Mouse (Mus musculus) NIH3T3 (cell line): Measurements from ENCODE around the gene Foxj3.
A peak's percentile ranks its signal among the peaks of the same experiment; 100 is the strongest.
"Not testable (repeated sequence)": the region's sequence is repeated elsewhere in the genome, so short reads cannot be mapped to it uniquely, and the experiment has no call there.

Experiments used
- DNase-seq: peaks from one replicate; pipeline ENCODE4 v3.0.0-alpha.2; 2012; ENCODE audit warnings: low read depth

The Foxj3 gene

DNA sequence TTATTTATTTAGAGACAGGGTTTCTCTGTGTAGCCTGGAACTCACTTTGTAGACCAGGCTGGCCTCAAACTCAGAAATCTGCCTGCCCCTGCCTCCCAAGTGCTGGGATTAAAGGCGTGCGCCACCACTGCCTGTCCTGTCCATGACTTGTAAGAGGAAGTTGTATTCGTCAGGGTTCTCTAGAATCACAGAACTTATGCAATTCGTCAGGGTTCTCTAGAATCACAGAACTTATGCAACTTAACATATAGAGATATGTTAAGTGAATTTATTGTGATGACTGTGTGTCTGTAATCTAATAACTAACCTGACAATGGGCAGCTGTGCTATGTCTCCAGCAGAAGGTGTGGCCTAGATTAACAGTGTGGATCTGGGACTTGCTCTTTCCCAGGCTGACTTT lies at the start of gene Foxj3:
TSS of gene Foxj3 (plus strand) at position 390 of the 400 bp plus-strand sequence.
- DNase-seq, result not testable (repeated sequence)

DNA sequence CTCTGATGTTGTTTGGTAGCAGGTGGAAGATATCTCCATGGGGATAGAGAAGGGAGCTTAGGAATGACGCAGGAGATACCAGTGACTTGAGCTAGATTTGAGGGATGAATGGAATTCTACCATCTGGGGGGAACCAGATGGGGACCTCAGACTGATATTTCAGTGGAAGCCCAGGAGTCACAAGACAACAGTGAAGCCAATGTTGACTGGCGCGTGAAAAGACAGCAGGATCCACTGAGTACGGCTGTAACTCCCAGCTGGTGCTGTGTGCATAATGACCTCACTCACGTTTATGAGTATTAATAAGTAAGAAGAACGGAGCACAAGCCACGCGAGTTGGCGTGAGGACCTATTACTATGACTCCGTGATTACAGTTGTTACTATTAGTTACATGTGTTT lies 47.1 kb upstream of the Foxj3 start:
- no peak for DNase-seq

DNA sequence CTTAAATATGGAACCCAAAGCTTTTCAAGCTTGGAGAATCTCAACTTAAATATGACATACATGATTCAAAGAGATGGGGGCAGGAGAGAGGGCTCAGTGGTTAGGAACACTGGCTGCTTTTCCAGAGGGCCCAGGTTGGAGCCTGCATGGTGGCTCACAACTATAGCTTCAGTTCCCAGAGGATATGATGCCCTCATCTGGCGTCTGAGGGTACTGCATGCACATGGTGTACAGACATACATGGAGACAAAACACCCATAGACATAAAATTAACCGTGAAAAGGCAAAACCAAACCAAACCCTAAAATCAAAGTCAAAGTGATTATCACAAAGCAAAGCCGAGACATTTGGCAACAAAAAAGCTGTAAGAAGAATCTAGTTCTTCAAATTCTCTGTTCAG lies 46.0 kb upstream of the Foxj3 start:
- peak; percentile 51 for DNase-seq

DNA sequence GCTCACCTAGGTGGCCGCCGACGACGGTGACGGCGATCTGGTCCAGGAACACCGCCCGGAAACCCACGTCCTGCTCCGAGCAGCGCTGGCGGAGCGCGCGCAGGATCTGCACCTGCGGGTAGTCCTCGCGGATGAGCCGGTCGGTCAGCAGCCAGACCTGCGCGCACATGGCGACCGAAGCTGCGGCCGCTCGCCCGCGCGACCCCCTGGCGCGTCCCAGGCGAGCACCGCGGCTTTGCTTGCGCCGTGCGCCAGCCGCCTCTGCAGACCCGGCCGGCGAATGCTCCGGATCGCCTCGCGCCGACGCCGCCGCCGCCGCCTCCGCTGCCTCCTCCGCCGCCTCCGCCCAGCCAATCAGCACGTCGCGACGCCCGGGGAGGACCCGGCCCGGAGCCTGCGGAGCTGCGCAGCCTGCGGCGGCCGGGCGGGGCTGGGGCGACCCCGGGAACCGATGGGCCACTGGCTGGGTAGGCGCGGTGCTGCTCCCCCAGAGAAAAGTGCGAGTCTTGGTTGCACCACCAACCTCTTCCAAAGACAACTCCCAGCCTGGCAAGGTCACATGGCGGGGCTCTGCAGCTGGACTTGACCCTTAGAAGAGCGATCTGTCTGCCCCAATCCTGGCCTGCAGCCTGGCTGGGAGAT lies 44.4 kb upstream of the Foxj3 start, which contains the start of gene Rimkla:
TSS of gene Rimkla (minus strand) at position 338 of the 642 bp plus-strand sequence.
- no peak for DNase-seq

DNA sequence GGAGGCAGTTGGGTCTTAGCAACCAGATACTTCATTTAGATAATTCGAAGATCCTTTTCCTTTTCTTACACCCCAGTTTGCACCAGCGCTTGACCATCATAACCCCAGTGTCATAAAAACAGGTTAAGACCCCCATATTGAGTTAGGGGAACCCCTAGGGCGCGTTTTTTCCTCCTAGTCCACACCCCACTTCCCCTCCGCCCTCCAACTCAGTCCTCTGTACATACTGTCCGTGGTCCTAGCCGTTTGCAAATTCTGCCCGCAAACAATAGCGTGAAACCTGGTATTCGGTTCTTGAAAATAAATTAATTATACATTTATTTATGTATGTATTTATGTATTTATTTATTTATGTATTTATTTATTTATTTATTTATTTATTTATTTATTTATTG lies 43.9 kb upstream of the Foxj3 start:
- DNase-seq, result no peak

DNA sequence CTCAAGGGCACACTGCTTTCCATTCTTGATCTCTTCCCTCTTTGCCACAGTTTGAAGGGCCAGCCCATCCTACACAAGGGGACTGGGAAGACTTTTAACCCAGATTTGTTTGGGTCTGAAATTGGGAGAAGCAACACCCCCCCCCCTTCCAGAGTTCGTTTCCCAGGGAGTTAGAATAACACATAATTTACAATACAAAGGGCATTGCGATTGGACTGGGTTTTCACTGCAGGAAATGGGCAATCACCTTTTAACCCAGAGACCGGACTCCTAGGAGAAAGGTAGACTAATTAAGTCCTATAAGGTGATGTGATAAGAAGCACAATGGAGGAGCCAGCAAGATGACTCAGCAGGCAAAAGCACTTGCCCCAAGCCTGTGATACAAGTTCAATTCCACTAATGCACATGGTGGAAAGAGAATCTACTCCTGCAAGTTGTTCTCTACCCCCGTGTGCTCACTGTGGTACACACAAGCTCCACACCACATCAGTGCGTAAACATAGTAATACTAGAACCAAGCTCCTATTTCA lies 38.4 kb upstream of the Foxj3 start:
- DNase-seq, result no peak

DNA sequence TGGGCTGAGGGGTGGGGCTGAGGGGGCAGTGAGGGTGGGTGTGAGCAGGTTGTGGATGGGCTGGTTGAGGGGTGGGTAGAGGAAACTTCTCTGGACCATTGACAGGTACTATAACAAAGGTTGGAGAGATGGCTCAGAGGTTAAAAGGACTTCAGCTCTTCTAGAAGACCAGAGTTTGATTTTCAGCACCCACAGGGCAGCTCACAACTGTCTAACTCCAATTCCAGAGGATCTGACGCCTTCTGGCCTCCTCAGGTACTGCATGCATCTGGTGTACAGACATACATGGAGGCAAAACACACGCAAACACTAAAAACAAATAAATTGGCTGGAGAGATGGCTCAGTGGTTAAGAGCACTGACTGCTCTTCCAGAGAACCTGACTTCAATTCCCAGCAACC lies 25.2 kb upstream of the Foxj3 start:
- peak; percentile 25 for DNase-seq

DNA sequence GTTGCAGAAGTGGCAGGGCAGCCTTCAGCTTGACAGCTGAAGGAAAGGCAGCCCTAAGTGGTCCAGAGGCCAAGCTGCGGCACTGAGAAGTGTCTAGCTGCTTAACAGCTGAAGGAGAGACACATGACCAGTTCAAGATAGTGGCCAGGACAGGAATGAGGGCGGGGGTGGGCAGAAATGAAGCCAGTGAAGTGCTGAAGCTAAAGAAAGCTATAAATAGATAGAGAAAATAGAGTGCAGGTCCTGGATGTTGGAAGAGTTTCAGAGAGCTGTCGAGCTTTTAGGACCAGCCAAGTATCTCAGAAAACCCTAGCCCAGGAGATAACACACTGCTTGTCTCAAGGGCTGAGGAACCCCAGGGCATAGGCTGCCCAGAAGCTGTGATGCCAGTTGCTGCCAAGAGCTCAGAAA lies 24.1 kb upstream of the Foxj3 start:
- DNase-seq, result peak; percentile 18

DNA sequence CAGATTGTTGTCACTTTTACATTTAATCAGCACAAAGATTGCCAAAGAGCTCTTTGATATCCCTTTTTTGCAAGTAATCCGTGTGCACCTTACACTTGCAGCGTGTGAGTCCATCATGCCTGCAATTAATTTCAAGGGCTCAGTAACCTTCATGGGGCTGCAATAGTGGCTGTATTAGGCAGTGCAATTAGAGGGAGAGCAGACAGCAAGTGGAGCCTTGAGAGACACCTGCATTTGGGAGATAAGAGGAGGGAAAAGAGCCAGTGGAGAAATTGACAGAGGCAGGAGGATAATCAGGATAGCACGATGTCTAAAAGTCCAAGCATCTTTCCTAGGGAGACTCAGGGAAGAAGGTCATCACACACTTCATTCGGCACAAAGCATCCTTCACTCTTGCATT lies 13.2 kb upstream of the Foxj3 start:
- no peak for DNase-seq

DNA sequence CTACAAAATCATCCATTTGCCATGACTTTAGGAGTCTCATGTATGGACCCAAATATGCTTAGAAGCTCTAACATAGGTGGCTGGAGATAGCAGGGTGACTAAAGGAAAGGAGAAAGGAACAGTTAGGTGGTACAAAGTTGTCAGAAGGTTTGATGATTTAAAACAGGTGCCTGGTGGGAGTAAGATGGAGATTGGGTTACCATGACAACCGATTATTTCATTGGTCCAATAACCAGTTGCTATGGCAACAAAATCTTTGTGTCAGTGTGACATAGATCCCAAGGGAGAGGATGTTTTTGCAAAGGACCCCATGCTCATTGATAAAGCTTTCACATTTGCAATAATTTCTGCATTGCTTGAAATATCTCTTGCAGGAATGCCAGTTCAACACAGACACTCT lies 12.8 kb upstream of the Foxj3 start:
- no peak for DNase-seq

DNA sequence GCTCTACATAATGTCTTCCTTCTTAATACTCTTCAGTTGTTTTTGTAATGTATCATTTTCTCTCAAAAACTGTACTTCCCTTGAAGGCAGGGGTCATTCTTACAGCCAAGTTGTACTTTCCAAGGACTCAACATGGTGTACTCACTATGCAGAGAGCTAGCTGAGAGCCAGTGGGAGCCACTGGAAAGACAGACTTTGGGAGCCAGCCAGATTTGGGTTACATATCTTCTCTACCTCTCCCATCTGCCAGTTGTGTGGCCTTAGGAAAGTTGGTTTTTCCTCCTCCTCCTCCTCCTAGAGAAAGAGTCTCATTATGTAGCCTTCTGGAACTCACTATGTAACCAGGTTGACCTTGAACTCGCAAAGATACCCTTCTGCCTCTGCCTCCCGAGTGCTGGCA lies 12.3 kb upstream of the Foxj3 start:
- DNase-seq, result no peak

DNA sequence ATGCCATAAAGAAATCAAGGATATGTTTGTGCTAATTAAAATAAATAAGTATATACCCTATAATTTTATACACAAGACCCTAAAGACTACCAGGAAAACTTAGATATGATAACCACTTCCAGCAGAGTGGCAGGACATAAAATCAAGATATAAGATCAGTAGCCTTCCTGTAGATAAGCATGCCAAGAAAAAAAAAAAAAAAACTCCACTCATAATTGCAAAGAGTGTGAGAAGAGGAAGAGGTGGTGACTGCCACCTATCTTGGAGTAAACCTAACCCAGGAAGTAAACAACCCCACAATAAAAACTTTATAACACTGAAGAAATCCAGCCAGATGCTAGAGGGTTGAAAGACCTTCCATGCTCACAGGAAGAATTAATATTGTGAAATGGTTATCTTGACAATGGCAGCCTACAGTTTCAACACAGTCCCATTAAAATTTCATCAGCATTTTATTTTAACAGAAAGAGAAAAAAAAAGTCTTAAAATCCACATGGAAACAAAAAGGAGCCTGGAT lies 10.4 kb upstream of the Foxj3 start:
- no peak for DNase-seq

DNA sequence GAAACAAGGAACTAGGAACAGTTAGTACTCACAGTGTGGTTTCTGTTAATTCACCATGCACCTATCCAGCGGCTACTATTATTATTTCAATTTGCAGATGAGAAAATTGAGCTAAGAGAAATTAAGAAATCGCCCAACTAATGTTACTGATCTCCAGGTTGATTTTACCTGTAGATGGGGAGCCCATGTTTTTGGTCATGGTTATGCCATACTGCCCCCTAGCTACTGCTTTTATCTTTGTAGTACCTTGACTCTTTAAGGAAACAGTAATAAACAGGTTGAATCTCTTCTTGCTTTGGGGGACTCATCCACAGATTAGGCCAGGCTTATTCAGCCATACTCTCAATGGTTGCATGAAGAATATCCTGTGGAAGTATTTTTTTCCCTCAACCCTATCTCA lies 5.0 kb upstream of the Foxj3 start:
- DNase-seq, result peak; percentile 20

DNA sequence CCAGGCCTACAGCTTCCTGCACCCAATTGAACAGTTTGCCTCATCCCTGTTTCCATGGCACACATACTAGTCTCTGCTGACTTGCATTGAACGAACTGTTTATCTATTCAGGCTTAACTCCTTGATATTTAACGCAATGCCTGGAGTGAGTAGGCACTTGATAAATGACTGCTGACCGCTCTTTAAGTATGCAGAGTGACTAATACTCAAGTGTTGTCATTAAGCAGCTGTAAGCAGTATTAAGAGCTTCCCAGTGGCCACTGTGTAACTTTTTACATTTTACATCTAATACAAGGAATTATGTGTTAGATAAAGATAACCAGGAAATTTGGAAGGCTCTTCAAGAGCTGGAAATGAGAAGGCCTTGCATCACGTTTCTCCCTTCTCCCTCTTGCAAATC lies 1.7 kb upstream of the Foxj3 start:
- DNase-seq, result peak; percentile 20

DNA sequence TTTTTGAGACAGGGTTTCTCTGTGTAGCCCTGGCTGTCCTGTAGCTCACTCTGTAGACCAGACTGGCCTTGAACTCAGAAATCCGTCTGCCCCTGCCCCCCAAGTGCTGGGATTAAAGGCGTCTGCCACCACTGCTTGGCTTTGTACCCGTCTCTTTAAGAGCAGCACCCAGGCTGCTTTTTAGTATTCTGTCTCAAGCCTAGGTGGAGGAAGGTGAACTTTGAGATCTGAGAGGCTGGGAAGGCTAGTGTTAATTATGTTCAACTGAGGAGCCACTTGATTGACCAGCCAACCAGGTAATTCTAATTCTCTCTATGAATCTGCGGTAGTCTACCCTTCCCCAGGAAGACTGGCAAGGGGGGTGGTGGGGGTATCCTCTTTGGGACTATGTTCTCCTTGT lies 632 bp downstream of the Foxj3 start:
- no peak for DNase-seq

DNA sequence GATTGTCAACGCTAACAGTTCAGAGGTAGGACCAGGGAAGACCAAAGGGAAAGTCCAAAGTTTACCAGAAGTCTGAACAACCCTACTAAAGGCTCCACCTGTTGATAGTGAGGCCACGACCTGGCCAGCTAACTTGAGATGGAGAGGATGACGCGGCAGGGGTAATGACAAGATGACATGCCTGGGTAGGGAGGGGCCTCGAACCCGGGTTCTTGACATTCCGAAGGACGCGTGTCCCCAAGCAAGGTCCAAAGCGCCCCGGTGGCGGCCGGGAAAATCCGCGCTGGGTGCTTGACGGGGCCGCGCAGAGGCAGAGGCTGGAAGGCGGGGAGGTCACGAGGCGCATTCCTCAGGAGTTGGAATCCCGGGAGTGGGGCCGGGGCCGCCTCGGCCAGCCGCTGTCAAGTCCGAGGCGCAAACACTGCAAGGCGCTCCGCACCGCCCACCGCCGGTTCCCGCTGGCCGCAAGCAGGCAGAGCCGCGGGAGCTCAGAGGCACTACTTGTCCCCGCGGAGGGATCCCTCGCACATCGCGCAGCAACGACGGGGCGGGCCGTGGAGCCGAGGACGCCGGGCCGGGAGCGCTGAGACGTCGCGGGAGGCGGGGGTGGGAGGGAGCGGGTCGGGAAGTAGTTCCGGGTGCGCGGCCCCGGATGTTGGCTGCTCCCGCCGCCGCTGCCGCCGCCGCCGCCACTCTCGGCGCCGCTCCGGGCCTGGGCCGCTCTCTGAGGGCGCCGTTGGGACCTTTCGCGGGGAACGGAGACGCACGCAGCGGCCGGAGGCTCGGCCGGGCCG lies 2.4 kb downstream of the Foxj3 start, which contains the start of gene Frg2f1:
TSS of gene Frg2f1 (minus strand) at position 499 of the 794 bp plus-strand sequence.
- DNase-seq, result peak; percentile 98

DNA sequence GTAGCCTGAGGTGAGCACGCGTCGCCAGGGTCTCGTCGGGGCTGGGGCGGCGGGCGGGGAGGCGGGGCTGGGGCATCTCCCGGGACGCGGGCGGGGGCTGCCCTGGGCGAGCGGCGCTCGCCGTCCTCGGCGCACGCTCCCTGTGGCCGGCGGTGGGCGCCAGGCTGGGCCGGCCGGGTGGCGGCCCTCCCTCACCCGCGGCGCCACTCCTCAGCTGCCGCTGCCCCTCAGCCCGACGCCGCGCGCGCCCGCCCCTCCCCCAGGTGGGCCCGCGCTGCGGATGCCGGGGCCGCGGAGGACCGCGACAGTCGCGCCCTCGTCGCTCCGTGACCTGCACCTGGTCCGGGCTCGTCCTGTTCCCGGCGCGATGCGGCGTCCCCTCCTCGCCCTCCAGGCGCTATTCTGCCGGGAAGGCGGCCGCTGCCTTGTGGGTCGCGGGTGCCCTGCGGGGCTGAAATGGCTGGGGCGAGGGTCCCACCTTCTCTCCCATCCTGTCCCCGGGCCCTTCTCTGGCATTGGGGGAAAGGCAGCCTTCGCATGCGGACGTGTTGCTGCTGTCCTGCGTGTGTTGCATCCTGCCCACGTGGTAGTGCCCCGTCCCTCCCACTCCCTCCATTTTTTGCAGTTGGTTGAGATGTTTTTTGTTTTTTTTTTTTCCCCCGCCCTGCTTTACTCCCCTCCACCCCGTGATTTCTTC lies 3.2 kb downstream of the Foxj3 start:
- DNase-seq, result peak; percentile 81

DNA sequence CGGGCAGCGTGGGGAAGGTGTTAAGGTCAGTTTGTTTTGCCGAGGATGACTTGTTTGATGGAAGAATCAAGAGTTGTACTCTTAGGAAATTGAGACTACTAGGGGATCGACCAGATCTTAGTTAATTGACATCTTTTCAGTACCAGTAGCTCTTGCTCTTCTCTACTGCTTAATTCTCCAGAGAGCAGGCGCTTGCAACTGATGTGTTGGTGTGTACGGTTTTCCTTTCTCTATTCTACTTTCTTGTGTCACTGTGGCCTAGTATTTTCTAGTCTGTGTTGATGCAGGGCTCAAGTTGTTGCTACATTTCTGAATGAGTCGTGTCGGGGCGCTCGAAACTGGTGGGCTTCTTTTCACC lies 3.7 kb downstream of the Foxj3 start:
- no peak for DNase-seq

DNA sequence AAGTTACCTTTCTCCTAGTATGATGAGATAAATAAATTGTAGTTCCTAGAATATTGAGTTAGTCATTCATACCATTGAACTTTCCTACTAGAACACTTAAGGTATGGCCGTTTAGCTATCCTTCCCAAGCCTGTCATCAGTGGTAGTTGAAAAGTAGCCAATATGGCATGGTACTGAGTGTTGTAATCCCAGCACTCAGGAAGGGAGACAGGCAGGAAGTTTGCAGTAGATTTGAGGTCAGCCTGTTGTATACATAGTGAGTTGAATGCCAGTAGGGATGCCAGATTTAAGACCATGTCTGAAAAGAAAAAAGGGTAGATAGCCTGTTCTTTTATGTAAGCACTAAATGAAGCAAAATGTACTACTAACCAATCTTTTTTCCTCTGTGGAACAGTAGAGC lies 14.1 kb downstream of the Foxj3 start:
- peak; percentile 71 for DNase-seq

DNA sequence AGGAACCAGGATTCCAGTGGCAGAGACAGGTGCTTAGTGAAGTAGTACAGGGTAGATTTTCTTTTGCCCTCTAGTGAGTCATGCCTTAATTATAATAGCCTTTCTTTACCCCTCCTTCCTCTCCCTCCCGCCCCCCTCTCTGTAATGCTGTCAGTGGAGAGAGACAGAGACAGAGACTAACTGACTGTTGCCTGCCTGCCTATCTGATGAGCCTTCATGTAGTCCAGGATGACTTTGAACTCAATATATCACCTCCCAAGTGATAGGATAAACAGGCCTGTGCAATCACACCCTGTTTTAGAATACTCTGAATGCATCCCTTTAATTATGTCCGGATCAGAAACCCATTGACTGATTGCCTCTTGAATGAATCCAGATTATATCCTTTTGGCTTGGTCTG lies 18.7 kb downstream of the Foxj3 start:
- no peak for DNase-seq

DNA sequence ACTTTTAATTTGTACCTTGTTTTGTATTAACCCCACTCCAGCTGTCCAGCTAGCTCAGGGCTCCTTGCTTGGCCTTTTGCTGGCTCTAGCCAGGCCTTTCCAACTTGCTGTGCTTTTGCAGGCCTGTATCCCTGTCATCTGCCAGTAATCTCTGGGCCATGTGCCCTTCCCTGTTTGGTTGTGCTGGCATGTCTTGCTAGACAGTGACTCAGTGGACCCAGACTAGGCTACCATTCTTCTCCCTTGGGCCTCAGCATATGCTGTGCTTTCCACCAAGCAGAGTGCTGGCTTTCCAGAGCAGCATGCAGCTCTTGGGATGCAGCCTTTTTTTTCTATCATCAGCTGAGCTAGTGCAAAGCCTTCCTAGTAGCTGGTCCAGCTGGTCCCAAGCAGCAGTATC lies 26.3 kb downstream of the Foxj3 start:
- DNase-seq, result no peak

DNA sequence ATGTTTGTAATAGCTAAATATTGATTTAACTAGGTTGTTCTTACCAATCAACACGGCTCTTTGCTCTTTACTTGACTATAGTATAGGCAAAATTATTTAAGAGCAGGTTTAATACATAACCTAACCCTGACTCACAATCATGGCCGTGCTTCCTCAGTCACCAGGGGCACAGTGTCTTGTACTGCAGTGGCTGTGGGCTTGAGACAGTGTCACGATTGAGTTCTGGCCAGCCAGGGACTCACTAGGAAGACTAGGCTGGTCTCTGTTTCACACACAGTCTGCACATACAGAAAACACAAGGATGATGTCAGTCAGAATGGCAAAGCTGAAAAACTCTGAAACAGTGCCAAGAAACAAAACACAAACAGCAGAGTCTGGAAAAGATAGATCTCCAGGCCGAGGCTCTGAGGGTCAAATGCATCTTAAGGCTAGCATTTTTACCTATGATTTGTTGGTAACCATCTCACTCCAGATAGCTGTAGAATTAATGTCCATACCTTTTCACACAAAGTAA lies 29.6 kb downstream of the Foxj3 start:
- DNase-seq, result no peak
